Mouse (Mus musculus): ENCODE results near the gene Car6. TPM values are rescaled to one million over a fixed set of nuclear protein-coding genes. Genes with fewer than 3 reads are reported as not detected.
A peak's percentile ranks its signal among the peaks of the same experiment; 100 is the strongest.

Gene Car6
- total and polyA plus RNA-seq, 3 experiments: not detected

DNA sequence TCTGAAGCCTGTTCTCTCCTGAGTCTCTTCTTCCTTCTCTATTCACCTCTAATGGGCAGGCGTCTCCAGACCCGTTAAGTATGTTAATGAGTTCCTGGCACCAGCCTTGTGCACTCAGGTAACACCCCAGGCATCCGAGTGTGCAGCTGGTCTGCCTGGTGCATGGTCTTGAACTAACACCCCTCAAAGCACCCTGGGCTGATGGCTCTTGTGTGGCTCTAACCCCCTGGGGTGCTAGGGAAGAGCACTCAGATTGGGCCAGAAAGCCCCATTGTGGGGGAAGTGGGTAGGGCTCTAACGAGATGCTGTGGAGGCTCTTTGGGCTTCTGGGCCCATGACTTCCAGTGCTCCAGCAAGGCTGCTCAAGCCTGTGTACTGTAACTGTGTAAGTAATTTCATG is 40.6 kb upstream of the Car6 start:
- peaks cover 16% of the 10 kb centered on the region for H3K4me1 ChIP-seq (ENCODE audit: control insufficient read depth, insufficient read depth, low read length)
- peaks cover 1% of the 10 kb centered on the region; the same call in 1 of the 2 replicates for H3K79me2 ChIP-seq (replicated peaks; ENCODE audit: control insufficient read depth, insufficient read depth, low read length)
- no peak overlapping the region for H3K27ac ChIP-seq
- no peak for TF ChIP-seq EP300 (IDR thresholded peaks at IDR 0.05; ENCODE audit: insufficient read depth, low read depth, low read length)
- TF ChIP-seq POLR2A (IDR thresholded peaks at IDR 0.05; ENCODE audit: insufficient read depth, low read depth, low read length): no peak
- peaks cover 34% of the 10 kb centered on the region for H3K36me3 ChIP-seq (ENCODE audit: control insufficient read depth, insufficient read depth, low read length)
- no peak for DNase-seq
- intact Hi-C loops (cut with DNase I): no loop called here
- WGBS: 58% methylated on average over 4 of the region's 4 CpGs
- H3K27me3 ChIP-seq (ENCODE audit: control insufficient read depth, insufficient read depth, low read length): no peaks in the 10 kb centered on the region
- H3K4me3 ChIP-seq: no peak overlapping the region
- H3K9ac ChIP-seq (ENCODE audit: low read depth, low read length): no peak overlapping the region

DNA sequence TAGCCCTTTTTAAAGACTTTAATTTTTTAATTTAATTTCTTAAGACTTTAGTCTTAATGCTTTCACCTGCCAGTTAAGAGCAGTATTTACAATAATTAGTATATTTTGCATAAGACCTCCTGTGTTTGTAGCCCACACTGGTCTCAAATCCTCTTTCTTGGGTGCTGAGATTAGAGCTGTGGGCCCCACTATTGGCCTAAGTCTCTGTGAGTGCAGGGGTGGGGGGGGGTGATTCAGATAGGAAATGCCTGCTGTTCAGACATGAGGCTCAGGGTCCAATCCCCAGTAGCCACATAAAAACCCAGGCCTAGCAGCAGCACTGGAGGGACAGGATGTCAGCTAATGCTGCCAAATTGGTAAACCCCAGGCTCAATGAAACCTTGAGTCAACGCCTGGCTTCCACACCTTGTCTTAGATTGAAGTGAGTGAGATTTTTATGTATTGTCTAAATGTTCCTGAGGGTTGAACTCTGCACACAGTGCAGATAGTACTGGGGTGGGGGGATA is 39.3 kb upstream of the Car6 start:
- intact Hi-C loops (cut with DNase I): no loop called here
- no peak overlapping the region for H3K9ac ChIP-seq (ENCODE audit: low read depth, low read length)
- no peak for TF ChIP-seq CTCF (IDR thresholded peaks at IDR 0.05)
- no peak for TF ChIP-seq POLR2A (IDR thresholded peaks at IDR 0.05; ENCODE audit: insufficient read depth, low read depth, low read length)
- no peak for TF ChIP-seq EP300 (IDR thresholded peaks at IDR 0.05; ENCODE audit: insufficient read depth, low read depth, low read length)
- H3K27me3 ChIP-seq (ENCODE audit: control insufficient read depth, insufficient read depth, low read length): no peaks in the 10 kb centered on the region
- H3K27ac ChIP-seq: no peak overlapping the region
- 65% methylated on average over 1 of the region's 1 CpGs for WGBS
- H3K36me3 ChIP-seq (ENCODE audit: control insufficient read depth, insufficient read depth, low read length): peaks cover 31% of the 10 kb centered on the region
- no peak overlapping the region for H3K4me3 ChIP-seq
- H3K79me2 ChIP-seq (replicated peaks; ENCODE audit: control insufficient read depth, insufficient read depth, low read length): peaks cover 1% of the 10 kb centered on the region; the same call in 1 of the 2 replicates
- H3K4me1 ChIP-seq (ENCODE audit: control insufficient read depth, insufficient read depth, low read length): peaks cover 15% of the 10 kb centered on the region
- no peak for DNase-seq

DNA sequence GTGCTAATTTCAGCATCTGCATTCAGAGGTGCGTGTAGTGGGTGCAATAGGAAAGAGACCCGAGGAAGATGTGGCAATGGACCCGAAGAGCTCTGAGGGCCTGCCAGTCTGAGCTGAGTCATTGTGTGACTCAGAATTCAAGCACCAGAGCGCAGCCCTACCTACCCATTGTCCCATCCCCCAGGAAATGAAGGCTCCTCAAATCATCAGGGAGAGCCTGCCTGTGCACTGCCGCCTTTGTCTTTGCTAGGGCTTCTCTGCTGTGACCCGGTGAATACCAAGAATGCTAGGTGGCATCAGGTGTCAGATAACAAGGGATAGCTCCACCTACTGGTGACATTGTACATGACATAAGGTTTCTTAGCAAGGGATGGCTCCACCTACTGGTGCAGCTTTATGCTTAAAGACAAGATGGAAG is 38.8 kb upstream of the Car6 start:
- peak; percentile 66 to 67 for DNase-seq
- TF ChIP-seq CTCF (IDR thresholded peaks at IDR 0.05) (peak; percentile 97; the same call in 1 of the 2 replicates), POLR2A (IDR thresholded peaks at IDR 0.05; ENCODE audit: insufficient read depth, low read depth, low read length) (no peak), EP300 (IDR thresholded peaks at IDR 0.05; ENCODE audit: insufficient read depth, low read depth, low read length) (0 out of 2 replicates have a peak, but pooled peaks have one; percentile 37)
- H3K4me1 ChIP-seq (ENCODE audit: control insufficient read depth, insufficient read depth, low read length): peaks cover 15% of the 10 kb centered on the region
- peaks cover 29% of the 10 kb centered on the region for H3K36me3 ChIP-seq (ENCODE audit: control insufficient read depth, insufficient read depth, low read length)
- H3K27ac ChIP-seq: peak overlapping the region; percentile 99
- intact Hi-C loops (cut with DNase I): loop anchor here (10.0 kb wide), 1 partner anchor 215 kb away; no protein-coding TSS in a partner anchor
- no peak overlapping the region for H3K9ac ChIP-seq (ENCODE audit: low read depth, low read length)
- 12% methylated on average over 6 of the region's 6 CpGs for WGBS
- no peaks in the 10 kb centered on the region for H3K27me3 ChIP-seq (ENCODE audit: control insufficient read depth, insufficient read depth, low read length)
- H3K4me3 ChIP-seq: 0 out of 2 replicates have a peak overlapping the region, but pooled peaks have one; percentile 10
- peaks cover 1% of the 10 kb centered on the region; the same call in 1 of the 2 replicates for H3K79me2 ChIP-seq (replicated peaks; ENCODE audit: control insufficient read depth, insufficient read depth, low read length)

DNA sequence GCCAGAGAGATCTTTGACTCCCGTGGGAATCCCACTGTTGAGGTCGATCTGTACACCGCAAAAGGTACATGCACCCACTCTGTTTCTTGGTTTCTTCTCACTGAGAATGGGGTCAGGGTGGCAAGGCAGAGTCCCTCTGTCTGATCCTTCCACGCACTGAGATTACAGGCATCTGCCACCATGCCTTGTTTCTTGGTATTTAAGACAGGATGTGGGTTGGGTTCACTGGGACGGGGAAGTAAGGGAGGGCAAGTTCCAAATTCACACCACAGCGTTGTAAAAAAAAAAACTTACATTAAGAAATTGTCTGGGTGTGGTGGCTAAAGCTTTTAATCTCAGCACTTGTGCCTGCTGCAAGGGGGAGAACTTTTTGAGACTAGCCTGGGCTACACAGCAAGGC is 38.4 kb upstream of the Car6 start:
- Histone ChIP-seq H3K4me1 (ENCODE audit: control insufficient read depth, insufficient read depth, low read length) (peaks cover 15% of the 10 kb centered on the region), H3K27me3 (ENCODE audit: control insufficient read depth, insufficient read depth, low read length) (no peaks in the 10 kb centered on the region), H3K9ac (ENCODE audit: low read depth, low read length) (no peak overlapping the region), H3K36me3 (ENCODE audit: control insufficient read depth, insufficient read depth, low read length) (peaks cover 27% of the 10 kb centered on the region), H3K4me3 (peak overlapping the region; percentile 91; the same call in 1 of the 2 replicates), H3K27ac (peak overlapping the region; percentile 99; the same call in 1 of the 2 replicates), H3K79me2 (replicated peaks; ENCODE audit: control insufficient read depth, insufficient read depth, low read length) (peaks cover under 1% of the 10 kb centered on the region; the same call in 1 of the 2 replicates)
- intact Hi-C loops (cut with DNase I): loop anchor here (10.0 kb wide), 1 partner anchor 215 kb away; no protein-coding TSS in a partner anchor
- DNase-seq: no peak
- 28% methylated on average over 6 of the region's 6 CpGs for WGBS
- TF ChIP-seq EP300 (IDR thresholded peaks at IDR 0.05; ENCODE audit: insufficient read depth, low read depth, low read length): no peak
- TF ChIP-seq CTCF (IDR thresholded peaks at IDR 0.05): no peak
- no peak for TF ChIP-seq POLR2A (IDR thresholded peaks at IDR 0.05; ENCODE audit: insufficient read depth, low read depth, low read length)

DNA sequence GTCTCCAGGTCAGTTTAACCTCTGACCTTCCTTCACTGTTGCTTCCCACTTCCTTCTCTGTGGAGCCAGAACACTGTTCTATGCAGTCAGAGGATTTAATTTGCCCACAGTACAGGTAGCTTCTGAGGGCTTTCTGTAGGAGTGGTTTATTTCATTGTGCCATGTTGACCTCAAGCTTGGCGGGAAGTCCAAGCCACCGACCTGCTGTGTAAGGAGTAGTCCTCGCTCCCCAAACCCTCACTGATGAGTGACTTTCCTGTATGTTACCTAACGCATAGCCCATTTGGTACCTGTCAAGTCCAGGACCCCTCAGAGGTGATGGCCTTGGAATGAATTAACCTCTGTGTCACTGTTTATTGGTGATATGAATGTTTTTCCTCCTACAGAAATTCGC is 38.0 kb upstream of the Car6 start:
- H3K4me1 ChIP-seq (ENCODE audit: control insufficient read depth, insufficient read depth, low read length): peaks cover 15% of the 10 kb centered on the region
- H3K9ac ChIP-seq (ENCODE audit: low read depth, low read length): no peak overlapping the region
- H3K4me3 ChIP-seq: peak overlapping the region; percentile 91; the same call in 1 of the 2 replicates
- no peak for DNase-seq
- 48% methylated on average over 5 of the region's 5 CpGs for WGBS
- no peak for TF ChIP-seq POLR2A (IDR thresholded peaks at IDR 0.05; ENCODE audit: insufficient read depth, low read depth, low read length)
- TF ChIP-seq CTCF (IDR thresholded peaks at IDR 0.05): no peak
- TF ChIP-seq EP300 (IDR thresholded peaks at IDR 0.05; ENCODE audit: insufficient read depth, low read depth, low read length): no peak
- intact Hi-C loops (cut with DNase I): loop anchor here (10.0 kb wide), 1 partner anchor 214 kb away; no protein-coding TSS in a partner anchor
- H3K27me3 ChIP-seq (ENCODE audit: control insufficient read depth, insufficient read depth, low read length): no peaks in the 10 kb centered on the region
- peak overlapping the region; percentile 99 for H3K27ac ChIP-seq
- H3K79me2 ChIP-seq (replicated peaks; ENCODE audit: control insufficient read depth, insufficient read depth, low read length): no peaks in the 10 kb centered on the region; the same call in 1 of the 2 replicates
- peaks cover 27% of the 10 kb centered on the region for H3K36me3 ChIP-seq (ENCODE audit: control insufficient read depth, insufficient read depth, low read length)

Measured in heart, adult 2 months (tissue).